Mouse (Mus musculus): ENCODE results near the gene Duxbl3. TPM values are rescaled to one million over a fixed set of nuclear protein-coding genes. Genes with fewer than 3 reads are reported as not detected.
"Not testable (repeated sequence)": the region's sequence is repeated elsewhere in the genome, so short reads cannot be mapped to it uniquely, and the experiment has no call there.

Gene Duxbl3
- 0.28 and 0.70 TPM in 2 replicates for polyA plus RNA-seq (2012; rRNA removed)

DNA sequence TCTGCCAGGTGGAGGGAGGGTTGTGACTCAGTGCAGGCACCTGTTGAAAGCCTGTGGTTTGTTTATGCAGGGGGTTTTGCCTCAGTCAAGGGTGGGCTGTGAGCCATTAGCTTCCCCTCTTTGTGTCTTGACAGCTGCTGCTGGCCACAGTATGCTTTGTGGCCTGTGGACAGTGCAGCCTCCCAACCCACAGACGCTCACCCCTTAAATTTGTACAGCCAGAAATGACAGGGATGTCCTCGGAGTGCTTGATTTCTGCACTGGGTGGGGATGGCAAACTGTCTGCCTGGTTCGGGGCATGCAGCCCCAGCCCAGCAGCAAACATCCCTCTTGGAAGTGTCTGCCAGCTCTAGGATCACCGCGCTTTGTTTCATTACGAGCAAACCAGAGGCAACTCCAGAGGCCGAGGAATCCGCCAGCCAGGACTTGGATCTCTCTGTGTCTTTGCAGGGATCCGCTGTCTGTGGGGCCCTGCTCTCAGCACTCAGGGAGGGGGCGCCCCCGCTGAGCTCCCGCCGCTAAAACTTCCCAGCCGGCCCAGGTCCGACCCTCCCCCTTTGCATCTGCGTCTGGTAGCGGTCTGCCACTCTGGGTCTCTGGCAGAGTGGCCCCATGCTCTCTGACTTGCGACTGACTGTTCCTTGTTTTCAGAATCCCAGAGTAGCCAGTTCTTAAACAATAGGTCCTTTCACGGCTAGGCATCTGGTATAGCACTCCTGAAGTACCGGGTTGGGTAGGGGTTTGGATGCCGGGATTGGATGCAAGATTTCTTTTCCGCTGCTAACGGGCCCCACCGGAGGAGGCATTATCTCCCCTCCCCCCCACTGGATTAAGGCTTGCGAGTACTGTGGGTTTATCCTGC lies at the start of gene Duxbl3:
TSS of gene Duxbl3 (plus strand) at position 207 of the 862 bp plus-strand sequence.
- not testable (repeated sequence) for H3K4me1 ChIP-seq (ENCODE audit: control insufficient read depth, insufficient read depth, low read length); DNase-seq; H3K27ac ChIP-seq (ENCODE audit: insufficient read depth, low read length); H3K4me3 ChIP-seq (replicated peaks; ENCODE audit: insufficient read depth, low read depth, low read length); H3K27me3 ChIP-seq (ENCODE audit: control insufficient read depth, insufficient read depth, low read length)
- WGBS, result no CpG with 5 or more reads among the region's 25 CpGs

DNA sequence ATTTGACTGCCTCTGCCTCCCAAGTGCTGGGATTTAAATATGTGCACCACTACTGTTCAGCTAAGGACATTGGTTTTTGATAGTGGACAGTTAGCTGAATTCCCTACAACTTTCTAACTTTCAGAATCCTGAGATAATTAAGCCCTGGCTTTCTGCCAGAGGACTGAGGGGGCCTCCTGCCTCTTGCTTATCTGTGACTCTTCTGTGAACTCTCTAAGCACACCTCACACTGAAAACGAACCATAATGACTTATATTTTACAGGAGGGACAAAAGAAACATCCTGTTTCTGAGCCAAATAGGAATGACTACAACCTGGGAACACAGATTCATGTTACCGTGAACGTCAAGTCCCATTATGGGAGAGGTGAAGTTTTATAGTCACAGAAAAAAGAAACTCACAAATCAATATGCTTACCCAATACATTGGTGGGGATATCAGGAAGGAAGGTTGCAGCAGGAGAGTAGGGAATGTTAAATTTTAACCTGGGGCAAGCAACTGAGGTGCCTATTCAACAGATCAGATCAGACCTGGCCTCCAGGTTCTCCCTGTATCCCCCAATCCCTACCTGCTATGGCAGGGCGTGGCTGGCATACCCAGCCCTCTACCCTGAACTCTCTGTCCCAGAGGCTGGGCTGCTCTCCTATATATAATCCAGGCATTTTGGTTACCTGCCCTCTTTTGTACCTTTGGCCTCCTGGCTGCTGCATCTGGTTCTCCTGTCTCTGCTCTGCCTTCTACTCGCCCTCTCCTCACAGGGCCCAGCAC lies 41.3 kb upstream of the Duxbl3 start:
- not testable (repeated sequence) for H3K27ac ChIP-seq (ENCODE audit: insufficient read depth, low read length); DNase-seq; H3K27me3 ChIP-seq (ENCODE audit: control insufficient read depth, insufficient read depth, low read length); H3K4me1 ChIP-seq (ENCODE audit: control insufficient read depth, insufficient read depth, low read length); H3K4me3 ChIP-seq (replicated peaks; ENCODE audit: insufficient read depth, low read depth, low read length)
- no CpG with 5 or more reads among the region's 5 CpGs for WGBS

DNA sequence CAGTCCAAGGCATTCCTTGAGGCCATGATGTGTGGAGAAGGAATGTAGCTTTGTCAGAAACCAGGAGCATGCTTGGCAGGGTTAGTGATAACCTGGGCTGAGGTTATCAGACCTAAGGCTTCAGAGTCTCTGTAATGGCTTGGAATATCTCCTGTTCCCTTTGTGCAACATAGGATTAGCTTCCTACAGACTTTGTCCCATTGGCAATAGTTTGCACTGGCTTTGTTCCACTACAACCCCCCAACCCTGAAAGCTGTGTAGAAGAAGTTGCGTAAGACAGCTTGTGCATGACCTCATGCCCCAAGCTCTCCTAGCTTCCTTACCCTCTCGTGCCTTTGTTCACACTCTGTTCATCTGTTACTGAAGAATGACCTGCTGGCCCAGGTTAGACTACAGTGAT lies 20.6 kb upstream of the Duxbl3 start:
- H3K4me3 ChIP-seq (replicated peaks; ENCODE audit: insufficient read depth, low read depth, low read length); H3K4me1 ChIP-seq (ENCODE audit: control insufficient read depth, insufficient read depth, low read length); H3K27ac ChIP-seq (ENCODE audit: insufficient read depth, low read length); H3K27me3 ChIP-seq (ENCODE audit: control insufficient read depth, insufficient read depth, low read length); DNase-seq: not testable (repeated sequence)
- no CpG with 5 or more reads among the region's 2 CpGs for WGBS

DNA sequence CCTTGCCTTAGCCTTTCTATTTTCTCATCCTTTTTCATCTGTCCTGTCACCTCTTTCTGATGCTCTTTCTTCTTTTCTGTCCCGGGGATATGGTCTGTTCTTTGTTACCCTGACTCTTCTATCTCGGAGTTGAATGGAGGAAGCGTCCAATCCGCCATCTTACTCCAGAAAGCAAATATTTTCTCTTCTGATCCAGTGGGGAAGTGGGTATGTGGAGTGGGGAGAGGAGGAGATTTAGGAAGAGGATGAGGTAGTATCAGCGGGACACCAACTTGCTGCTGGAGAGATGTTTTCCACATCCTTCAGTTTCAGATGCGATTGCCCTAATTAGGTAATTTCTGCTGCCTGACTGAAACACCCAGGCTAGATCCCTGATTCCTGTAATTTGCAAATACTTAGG lies 967 bp downstream of the Duxbl3 start:
- not testable (repeated sequence) for H3K4me3 ChIP-seq (replicated peaks; ENCODE audit: insufficient read depth, low read depth, low read length); H3K4me1 ChIP-seq (ENCODE audit: control insufficient read depth, insufficient read depth, low read length); H3K27ac ChIP-seq (ENCODE audit: insufficient read depth, low read length); H3K27me3 ChIP-seq (ENCODE audit: control insufficient read depth, insufficient read depth, low read length); DNase-seq
- WGBS, result no CpG with 5 or more reads among the region's 6 CpGs

DNA sequence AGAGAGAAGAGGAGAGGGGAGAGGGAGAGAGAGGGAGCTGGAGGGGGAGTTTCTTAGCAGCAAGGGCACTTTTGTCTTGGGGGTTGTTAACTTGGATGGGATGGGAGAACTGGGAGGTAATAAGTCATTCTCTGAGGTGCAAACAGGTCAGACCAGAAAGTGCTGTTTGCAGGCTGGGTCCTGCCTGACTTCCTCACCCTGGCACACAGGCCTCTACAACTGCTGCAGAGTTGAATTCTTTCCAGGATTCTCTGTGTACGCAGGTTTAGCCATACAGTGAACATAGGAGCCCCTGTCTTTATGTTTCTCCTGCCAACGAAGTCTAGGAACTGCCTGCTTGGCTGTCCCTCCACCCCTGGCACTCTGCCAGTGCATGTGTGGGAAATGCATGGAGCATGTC lies 29.0 kb downstream of the Duxbl3 start:
- not testable (repeated sequence) for H3K27ac ChIP-seq (ENCODE audit: insufficient read depth, low read length); H3K27me3 ChIP-seq (ENCODE audit: control insufficient read depth, insufficient read depth, low read length); H3K4me1 ChIP-seq (ENCODE audit: control insufficient read depth, insufficient read depth, low read length); DNase-seq; H3K4me3 ChIP-seq (replicated peaks; ENCODE audit: insufficient read depth, low read depth, low read length)
- WGBS, result no CpG with 5 or more reads among the region's 2 CpGs

DNA sequence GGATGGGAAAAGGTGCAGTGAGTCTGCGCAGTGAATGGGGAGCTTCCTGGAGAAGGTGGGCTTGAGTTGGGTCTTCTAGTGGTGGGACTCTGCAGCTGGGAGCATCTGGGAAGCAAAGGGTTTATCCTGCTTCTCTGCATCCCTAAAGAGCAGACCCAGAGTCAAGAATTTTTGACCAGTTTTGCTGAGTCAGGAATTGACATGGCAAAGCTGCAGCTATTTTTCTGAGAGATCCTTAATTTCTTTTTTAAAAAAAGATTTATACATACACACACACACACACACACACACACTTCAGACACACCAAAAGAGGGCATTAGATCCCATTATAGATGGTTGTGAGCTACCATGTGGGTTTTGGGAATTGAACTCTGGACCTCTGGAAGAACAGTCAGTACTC lies 36.1 kb downstream of the Duxbl3 start:
- 97% methylated on average over 1 of the region's 1 CpGs for WGBS
- H3K27ac ChIP-seq (ENCODE audit: insufficient read depth, low read length), result no peak overlapping the region
- no peak for DNase-seq
- H3K4me1 ChIP-seq (ENCODE audit: control insufficient read depth, insufficient read depth, low read length), result no peaks in the 10 kb centered on the region
- no peaks in the 10 kb centered on the region for H3K27me3 ChIP-seq (ENCODE audit: control insufficient read depth, insufficient read depth, low read length)
- no peak overlapping the region for H3K4me3 ChIP-seq (replicated peaks; ENCODE audit: insufficient read depth, low read depth, low read length)
- no peak for TF ChIP-seq CTCF (IDR thresholded peaks at IDR 0.05; ENCODE audit: borderline replicate concordance, insufficient read depth, low read depth, low read length)
- no peak for TF ChIP-seq POLR2A (IDR thresholded peaks at IDR 0.05; ENCODE audit: borderline replicate concordance, insufficient read depth, low read length)

DNA sequence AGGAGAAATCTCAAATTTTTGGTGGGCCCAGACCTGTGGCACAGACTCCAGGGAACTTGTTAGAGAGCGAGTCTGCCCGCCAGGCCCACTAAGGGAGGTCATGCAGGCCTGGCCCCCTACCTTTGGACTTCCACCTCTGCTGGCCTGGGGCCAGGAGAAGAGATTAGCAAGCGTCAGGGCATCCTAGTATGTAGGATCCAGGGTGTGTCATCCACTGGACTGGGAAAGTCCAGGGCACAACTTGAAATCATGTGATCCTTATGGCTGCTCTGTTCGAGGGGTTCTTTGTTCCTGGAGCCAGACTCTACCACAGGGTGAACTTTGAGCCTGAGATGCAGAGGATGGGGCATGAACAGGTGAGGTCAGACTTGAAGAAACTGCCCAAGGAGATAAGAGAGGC lies 39.3 kb downstream of the Duxbl3 start:
- H3K27me3 ChIP-seq (ENCODE audit: control insufficient read depth, insufficient read depth, low read length), result no peaks in the 10 kb centered on the region
- 68% methylated on average over 4 of the region's 4 CpGs for WGBS
- H3K4me3 ChIP-seq (replicated peaks; ENCODE audit: insufficient read depth, low read depth, low read length), result no peak overlapping the region
- DNase-seq, result no peak
- H3K27ac ChIP-seq (ENCODE audit: insufficient read depth, low read length), result no peak overlapping the region
- H3K4me1 ChIP-seq (ENCODE audit: control insufficient read depth, insufficient read depth, low read length), result no peaks in the 10 kb centered on the region
- no peak for TF ChIP-seq POLR2A (IDR thresholded peaks at IDR 0.05; ENCODE audit: borderline replicate concordance, insufficient read depth, low read length)
- TF ChIP-seq CTCF (IDR thresholded peaks at IDR 0.05; ENCODE audit: borderline replicate concordance, insufficient read depth, low read depth, low read length), result no peak

DNA sequence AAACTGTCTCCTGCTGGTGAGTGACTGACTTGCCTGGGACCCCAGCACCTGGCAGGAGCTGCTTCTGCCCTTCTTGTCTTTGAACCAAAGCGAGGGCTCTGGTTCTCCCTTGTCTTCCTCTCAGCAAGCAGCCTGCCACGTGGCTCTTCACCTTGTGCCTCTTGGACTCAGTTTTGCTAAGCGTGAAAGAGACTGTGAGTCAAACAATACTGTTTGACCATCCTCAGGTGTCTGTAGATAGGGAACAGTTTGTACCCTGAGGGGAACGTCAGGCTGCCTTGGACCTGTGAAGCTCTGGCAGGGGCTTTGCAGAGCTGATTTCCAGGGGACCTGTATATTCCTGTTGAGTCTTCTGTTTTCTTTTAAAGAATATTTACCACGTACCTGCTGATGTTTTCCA lies 39.7 kb downstream of the Duxbl3 start:
- no peak overlapping the region for H3K27ac ChIP-seq (ENCODE audit: insufficient read depth, low read length)
- no peaks in the 10 kb centered on the region for H3K4me1 ChIP-seq (ENCODE audit: control insufficient read depth, insufficient read depth, low read length)
- DNase-seq, result no peak
- TF ChIP-seq CTCF (IDR thresholded peaks at IDR 0.05; ENCODE audit: borderline replicate concordance, insufficient read depth, low read depth, low read length) (no peak), POLR2A (IDR thresholded peaks at IDR 0.05; ENCODE audit: borderline replicate concordance, insufficient read depth, low read length) (no peak)
- H3K27me3 ChIP-seq (ENCODE audit: control insufficient read depth, insufficient read depth, low read length), result no peaks in the 10 kb centered on the region
- H3K4me3 ChIP-seq (replicated peaks; ENCODE audit: insufficient read depth, low read depth, low read length), result no peak overlapping the region
- WGBS, result 84% methylated on average over 5 of the region's 5 CpGs

Data from cerebellum, adult 2 months (tissue).